Mouse (Mus musculus) thymus, adult 2 months (tissue): ENCODE results near the gene Oaz1. TPM values are rescaled to one million over a fixed set of nuclear protein-coding genes. Genes with fewer than 3 reads are reported as not detected.
A peak's percentile ranks its signal among the peaks of the same experiment; 100 is the strongest.

ENCODE experiments used
- DNase-seq: peaks from one replicate; pipeline ENCODE4 v3.0.0; 2021
- H3K27ac ChIP-seq: fragments of 200-500 bp; 2 replicates; pipeline ENCODE4 v1.5.1; 2012; ENCODE audit warnings: low read length, control low read depth; ENCODE audit not compliant: control insufficient read depth, insufficient read depth
- H3K27me3 ChIP-seq: fragments of 200-500 bp; 2 replicates; pipeline ENCODE4 v1.6.1; 2012; ENCODE audit warnings: mild to moderate bottlenecking, low read length, moderate library complexity, mixed read lengths; ENCODE audit not compliant: control insufficient read depth, insufficient read depth
- H3K36me3 ChIP-seq: fragments of 200-500 bp; 2 replicates; pipeline ENCODE4 v1.6.1; 2012; ENCODE audit warnings: mild to moderate bottlenecking, low read length, moderate library complexity; ENCODE audit not compliant: control insufficient read depth, insufficient read depth
- H3K4me1 ChIP-seq: fragments of 200-500 bp; replicated peaks from 2 replicates; pipeline ENCODE4 v1.6.1; 2012; ENCODE audit warnings: low read length; ENCODE audit not compliant: control insufficient read depth, insufficient read depth
- H3K4me3 ChIP-seq: fragments of 200-500 bp; 2 replicates; pipeline ENCODE4 v1.5.1; 2012; ENCODE audit warnings: mild to moderate bottlenecking, low read length, control low read depth, moderate library complexity; ENCODE audit not compliant: control insufficient read depth, insufficient read depth
- CTCF ChIP-seq: fragments of 200-500 bp; IDR thresholded peaks from 2 replicates; pipeline ENCODE4 v1.5.1; 2012; ENCODE audit warnings: mild to moderate bottlenecking, control low read depth, low read length, moderate library complexity, borderline replicate concordance; ENCODE audit not compliant: control insufficient read depth, poor library complexity, insufficient read depth; ENCODE audit errors: extremely low read depth
- POLR2A ChIP-seq: fragments of 200-500 bp; IDR thresholded peaks from 2 replicates; pipeline ENCODE4 v1.6.1; 2012; ENCODE audit warnings: mild to moderate bottlenecking, low read length, control low read depth, moderate library complexity; ENCODE audit not compliant: control insufficient read depth, poor library complexity, insufficient read depth; ENCODE audit errors: extremely low read depth
- WGBS: fragments of 180-500 bp; shearing (Covaris S2); methylation state at CpG from one replicate; pipeline ENCODE4 v1.1.7; 2018; 5-methylcytosine and 5-hydroxymethylcytosine counted together
- polyA plus RNA-seq: library from polyadenylated mRNA; depleted of rRNA; stranded (reverse); fragments of >200 nt; gene quantifications from 2 replicates; pipeline ENCODE4 v1.2.3, GENCODE M21; 2012

Gene Oaz1
- polyA plus RNA-seq, 1 experiment = 1,988 TPM

DNA sequence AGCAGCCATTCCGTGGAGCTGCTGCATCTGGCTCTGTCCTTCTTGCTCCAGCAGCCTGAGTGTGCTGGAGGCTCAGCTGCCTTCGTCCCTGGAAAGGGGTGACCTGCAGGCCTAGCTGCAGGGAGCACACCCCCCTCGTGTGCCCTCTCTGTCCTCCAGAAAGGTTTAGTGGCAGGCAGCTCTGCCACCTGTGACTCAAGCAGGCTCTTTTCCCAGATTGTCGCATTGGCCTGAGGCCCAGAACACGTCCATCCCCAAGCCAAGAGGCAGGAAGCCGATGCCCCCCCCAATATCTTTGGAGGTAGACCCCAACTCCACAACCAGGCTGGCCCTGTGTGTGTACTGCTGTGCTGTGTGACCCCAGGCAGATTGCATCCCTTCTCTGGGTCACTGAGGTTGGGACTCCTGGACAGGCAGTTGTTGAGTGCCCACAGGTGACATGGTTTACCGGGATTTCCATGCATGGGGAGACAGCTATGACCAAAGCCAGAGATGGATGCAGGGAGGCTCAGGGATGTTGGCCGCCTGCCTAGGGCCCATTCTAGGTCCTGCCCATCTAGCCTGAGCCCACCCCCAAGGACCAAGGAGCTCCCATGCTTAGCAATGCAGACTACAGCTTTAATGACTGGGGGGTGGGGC, 18.7 kb downstream of the Oaz1 start:
- 79% methylated on average over 8 of the region's 8 CpGs for WGBS
- no peak overlapping the region for H3K27ac ChIP-seq
- H3K4me1 ChIP-seq = peaks cover 17% of the 10 kb centered on the region; the same call in 1 of the 2 replicates
- peaks cover 2% of the 10 kb centered on the region; the same call in 1 of the 2 replicates for H3K27me3 ChIP-seq
- no peak for TF ChIP-seq POLR2A
- no peak for TF ChIP-seq CTCF
- H3K4me3 ChIP-seq = no peak overlapping the region
- no peaks in the 10 kb centered on the region for H3K36me3 ChIP-seq
- DNase-seq = no peak

DNA sequence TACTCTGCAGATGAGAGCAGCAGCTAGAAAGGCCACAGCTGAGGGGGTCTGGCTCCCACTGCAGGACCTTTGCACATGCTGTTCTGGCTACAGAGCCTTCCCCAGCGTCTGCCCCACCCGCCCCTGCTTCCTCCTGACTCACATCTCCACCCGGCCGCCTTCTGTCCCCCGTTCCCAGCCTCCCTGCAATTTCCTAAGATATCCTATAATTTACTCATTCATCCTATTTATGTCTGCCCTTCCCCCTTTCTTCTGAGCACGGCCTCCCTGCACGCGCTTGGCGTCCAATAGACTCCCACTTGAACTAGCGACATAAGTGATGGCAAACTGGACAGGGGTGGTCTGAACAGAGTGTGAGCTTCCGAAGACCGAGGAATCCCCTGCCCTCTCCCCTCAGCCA, 19.3 kb downstream of the Oaz1 start:
- Histone ChIP-seq H3K27ac (no peak overlapping the region), H3K4me1 (peaks cover 17% of the 10 kb centered on the region; the same call in 1 of the 2 replicates), H3K36me3 (no peaks in the 10 kb centered on the region), H3K4me3 (no peak overlapping the region), H3K27me3 (peaks cover 2% of the 10 kb centered on the region; the same call in 1 of the 2 replicates)
- whole genome bisulfite sequencing = 91% methylated on average over 12 of the region's 12 CpGs
- no peak for DNase-seq
- TF ChIP-seq POLR2A = no peak
- no peak for TF ChIP-seq CTCF

DNA sequence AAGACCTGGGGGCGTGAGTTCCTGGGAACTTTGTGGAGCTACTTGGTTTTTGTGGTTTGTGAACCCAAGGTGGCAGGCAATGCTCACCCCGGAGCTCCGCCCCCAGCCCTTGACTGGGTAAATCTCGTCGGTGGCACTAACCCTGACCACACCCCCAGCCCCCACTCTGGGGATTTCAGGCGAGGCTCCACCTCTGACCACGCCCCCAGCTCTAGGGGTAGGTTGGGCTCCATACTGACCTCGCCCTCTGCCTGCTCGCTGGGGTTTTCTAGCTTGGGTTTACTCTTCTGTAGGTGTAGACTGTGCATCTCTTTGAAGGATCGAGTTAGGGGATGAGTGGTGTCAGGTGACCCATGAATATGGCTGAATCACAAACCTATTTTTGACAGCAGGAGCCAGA, 22.1 kb downstream of the Oaz1 start:
- no peak for TF ChIP-seq POLR2A
- TF ChIP-seq CTCF = no peak
- Histone ChIP-seq H3K4me3 (no peak overlapping the region), H3K27ac (no peak overlapping the region), H3K36me3 (no peaks in the 10 kb centered on the region), H3K27me3 (peaks cover 2% of the 10 kb centered on the region; the same call in 1 of the 2 replicates), H3K4me1 (peaks cover 17% of the 10 kb centered on the region; the same call in 1 of the 2 replicates)
- 1% methylated on average over 10 of the region's 10 CpGs for WGBS
- DNase-seq = peak; percentile 69

DNA sequence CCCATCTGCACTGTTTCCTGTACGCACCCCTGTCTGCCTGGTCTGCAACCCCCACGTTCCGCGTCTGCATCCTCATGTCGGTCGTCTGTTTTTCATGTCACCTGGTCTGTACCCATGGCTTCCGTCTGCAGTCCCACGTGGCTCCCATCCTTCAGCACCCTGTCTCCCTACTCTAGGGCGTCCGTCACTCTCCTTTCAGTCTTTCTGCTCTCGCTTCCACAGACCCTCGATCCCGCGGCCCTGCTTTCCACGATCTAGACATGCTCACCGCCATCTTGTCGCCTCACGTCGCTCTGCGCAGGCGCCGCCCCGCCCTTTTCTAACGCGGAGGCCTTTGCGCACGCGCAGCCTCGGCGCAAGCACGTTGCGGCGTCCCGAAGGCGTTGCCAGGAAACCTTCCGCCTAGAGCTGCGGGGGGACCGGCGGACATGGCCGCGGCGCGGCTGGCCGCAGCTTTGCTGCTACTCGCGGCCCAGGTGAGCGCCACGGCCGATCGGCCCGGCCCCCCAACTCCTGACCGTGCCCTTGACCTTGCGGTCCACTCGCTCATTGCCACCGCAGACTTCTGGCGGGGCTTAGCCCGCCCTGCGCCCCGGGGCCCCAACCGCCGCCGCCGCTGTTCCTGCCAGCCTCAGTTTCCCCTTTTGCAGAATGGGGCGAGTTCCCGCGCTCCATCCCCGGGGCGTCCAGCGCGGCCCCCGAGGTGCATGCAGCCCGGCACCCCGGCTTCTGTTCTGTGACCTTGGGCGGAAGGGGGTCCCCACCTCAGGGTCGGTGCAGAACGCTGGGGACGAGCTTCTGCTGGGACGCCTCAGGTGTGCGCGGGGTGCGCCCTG, 28.7 kb downstream of the Oaz1 start, which contains the start of the genes Lsm7 and Sppl2b:
Gene Lsm7, minus strand, starts transcription at position 297 of the 836 bp plus-strand sequence.
Gene Sppl2b, plus strand, starts transcription at position 363 of the 836 bp plus-strand sequence.
- peaks cover 20% of the 10 kb centered on the region for H3K4me1 ChIP-seq
- peak within 1 kb of the TSS; percentile 74 for H3K4me3 ChIP-seq
- H3K36me3 ChIP-seq = no peaks in the 10 kb centered on the region
- peak; percentile 98 for DNase-seq
- WGBS = under 1% methylated on average over 81 of the region's 81 CpGs
- peak; percentile 49; the same call in 1 of the 2 replicates for TF ChIP-seq CTCF
- peak; percentile 65; the same call in 1 of the 2 replicates for TF ChIP-seq POLR2A
- no peaks in the 10 kb centered on the region for H3K27me3 ChIP-seq
- H3K27ac ChIP-seq = no peak within 1 kb of the TSS

DNA sequence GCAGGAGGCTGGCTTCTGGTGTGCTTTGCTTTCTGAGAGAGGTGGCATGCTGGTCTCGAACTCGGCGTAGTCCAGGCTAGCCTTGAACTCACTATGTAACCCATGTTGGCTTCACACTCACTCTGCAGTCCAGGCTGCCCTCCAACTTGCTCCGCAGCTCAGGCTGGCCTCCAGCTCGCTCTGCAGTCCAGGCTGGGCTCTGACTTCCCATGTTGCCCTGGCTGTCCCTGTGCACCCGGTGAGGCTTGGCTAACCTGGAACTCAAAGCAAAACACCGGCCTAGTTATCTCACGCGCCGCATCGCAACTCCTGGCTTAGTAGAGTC, 29.3 kb downstream of the Oaz1 start:
- TF ChIP-seq POLR2A (no peak), CTCF (no peak)
- DNase-seq = no peak
- no peaks in the 10 kb centered on the region for H3K36me3 ChIP-seq
- WGBS = 37% methylated on average over 11 of the region's 11 CpGs
- peaks cover 20% of the 10 kb centered on the region for H3K4me1 ChIP-seq
- no peaks in the 10 kb centered on the region for H3K27me3 ChIP-seq
- H3K27ac ChIP-seq = no peak overlapping the region
- H3K4me3 ChIP-seq = peak overlapping the region; percentile 74

DNA sequence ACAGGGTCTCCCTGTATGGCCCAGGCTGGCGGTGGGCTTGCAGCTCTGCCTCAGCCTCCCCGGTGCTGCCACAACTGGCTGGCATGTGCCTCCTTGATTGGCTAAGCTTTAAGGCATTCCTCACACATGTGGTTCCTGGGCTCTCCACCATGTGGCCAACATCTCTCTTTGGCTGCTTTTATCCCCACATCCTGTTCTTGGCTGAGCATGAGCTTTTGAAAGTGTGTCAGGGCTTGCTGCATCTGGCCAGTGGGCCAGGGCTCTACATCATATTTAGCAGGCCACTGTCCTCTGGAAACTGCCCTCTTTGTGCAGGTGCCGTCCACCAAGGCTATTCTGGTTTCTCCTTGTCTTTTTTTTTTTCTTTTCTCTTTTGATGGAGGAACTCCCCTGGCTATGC, 29.8 kb downstream of the Oaz1 start:
- H3K4me3 ChIP-seq = no peak overlapping the region
- DNase-seq = no peak
- H3K27me3 ChIP-seq = no peaks in the 10 kb centered on the region
- H3K27ac ChIP-seq = no peak overlapping the region
- 25% methylated on average over 3 of the region's 3 CpGs for WGBS
- no peak for TF ChIP-seq POLR2A
- TF ChIP-seq CTCF = no peak
- peaks cover 20% of the 10 kb centered on the region for H3K4me1 ChIP-seq
- H3K36me3 ChIP-seq = no peaks in the 10 kb centered on the region
